Mouse (Mus musculus): ENCODE results near the gene Clba1. TPM values are rescaled to one million over a fixed set of nuclear protein-coding genes. Genes with fewer than 3 reads are reported as not detected.

Clba1 gene
- total RNA-seq, 1 experiment from 2014 or later, result 10.0 TPM

- no peak for DNase-seq
These were observed 13.7 kb upstream of the Clba1 start for GRCm38 (mm10) chr12:112794998-112795397.

GRCm38 (mm10) chr12:112795466-112796104 lies 13.2 kb upstream of the Clba1 start:
- DNase-seq, result no peak

- DNase-seq, result no peak
These were observed 11.9 kb upstream of the Clba1 start for GRCm38 (mm10) chr12:112796551-112797510.

DNA sequence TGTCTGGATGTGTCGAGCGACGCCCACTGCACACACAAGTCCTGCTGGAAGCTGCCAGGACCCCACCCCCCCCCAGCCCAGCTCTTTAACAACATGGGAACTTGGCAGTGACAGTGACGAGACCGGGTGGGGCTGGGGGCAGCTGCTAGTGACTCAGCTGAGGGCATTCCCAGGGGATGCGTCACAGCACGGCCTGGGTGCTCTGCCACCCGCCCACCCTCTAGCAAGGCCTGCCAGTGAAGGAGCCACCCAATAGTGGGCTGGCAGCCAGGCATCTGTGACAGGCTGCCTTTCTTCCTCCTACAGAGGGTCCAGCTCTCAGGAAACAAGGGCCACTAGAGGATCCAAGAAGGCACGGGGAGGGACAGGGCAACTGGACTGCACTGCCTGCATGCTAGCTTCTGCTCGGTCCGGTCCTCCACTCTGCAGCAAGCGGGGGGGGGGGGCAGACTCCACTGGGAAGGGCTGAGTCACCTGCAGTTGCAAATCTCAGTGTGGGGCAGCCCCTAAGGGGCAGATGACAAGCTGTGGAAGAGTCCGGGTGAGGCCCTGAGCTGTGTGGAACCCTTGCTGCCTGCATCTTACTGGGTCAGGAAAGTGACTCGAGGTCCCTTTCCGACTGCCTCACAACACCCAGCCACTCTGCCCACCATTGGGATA lies 10.9 kb upstream of the Clba1 start:
- peak; percentile 80 for DNase-seq

- no peak for DNase-seq
These were observed 10.4 kb upstream of the Clba1 start for GRCm38 (mm10) chr12:112798332-112798681.

GRCm38 (mm10) chr12:112798716-112799115 lies 10.0 kb upstream of the Clba1 start:
- DNase-seq, result no peak

DNA sequence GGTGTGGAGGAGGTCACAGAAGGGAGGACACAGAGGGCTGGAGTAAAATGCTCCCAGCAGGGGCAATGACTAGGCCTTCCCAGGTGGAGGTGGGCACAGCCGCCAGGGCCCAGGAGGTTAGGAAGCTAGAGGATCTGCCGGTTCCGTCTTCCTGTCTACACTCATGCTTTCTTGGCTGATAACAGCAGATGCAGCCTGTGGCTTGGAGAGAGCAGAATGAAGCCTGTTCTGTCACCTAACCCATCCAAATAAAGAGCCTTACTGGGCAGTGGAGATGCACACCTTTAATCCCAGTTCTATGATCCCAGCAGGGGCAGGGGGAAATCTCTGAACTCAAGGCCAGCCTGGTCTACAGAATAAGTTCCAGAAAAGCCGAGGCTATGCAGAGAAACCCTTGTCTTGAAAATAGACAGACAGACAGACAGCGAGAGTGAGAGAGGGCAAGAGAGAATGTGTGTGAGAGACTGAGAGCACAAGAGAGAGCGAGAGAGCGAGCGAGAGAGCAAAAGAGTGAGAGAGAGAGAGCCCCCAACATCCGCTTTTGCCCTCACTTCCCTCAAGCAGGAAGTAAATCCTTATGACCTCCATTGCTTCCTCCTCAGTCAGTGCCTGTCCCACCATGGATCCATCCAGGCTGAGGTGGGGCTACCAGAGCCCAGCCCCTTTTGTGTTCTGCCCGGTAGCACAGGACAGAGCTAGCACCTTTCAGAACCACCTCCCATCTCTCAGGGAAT lies 9.3 kb upstream of the Clba1 start:
- no peak for DNase-seq

DNA sequence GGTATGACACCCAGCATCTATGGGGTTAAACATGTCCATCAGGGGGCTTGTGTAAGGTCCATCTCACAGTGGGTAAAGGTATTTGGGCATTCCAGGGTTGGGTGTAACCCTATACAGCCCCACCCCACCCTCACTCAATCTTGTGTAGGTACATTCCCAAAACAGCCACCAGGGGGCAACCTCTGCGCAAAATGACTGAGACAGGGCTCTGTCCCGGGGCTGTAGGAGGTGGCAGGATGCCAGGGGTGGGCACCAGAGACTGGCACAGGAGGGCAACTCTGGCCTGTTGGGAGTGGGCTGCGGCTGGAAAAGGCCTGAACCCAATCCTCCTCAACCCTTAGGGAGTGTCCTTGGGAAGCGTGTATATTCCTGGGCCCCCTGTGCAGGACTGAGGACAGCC lies 8.3 kb upstream of the Clba1 start:
- DNase-seq, result peak; percentile 66

DNA sequence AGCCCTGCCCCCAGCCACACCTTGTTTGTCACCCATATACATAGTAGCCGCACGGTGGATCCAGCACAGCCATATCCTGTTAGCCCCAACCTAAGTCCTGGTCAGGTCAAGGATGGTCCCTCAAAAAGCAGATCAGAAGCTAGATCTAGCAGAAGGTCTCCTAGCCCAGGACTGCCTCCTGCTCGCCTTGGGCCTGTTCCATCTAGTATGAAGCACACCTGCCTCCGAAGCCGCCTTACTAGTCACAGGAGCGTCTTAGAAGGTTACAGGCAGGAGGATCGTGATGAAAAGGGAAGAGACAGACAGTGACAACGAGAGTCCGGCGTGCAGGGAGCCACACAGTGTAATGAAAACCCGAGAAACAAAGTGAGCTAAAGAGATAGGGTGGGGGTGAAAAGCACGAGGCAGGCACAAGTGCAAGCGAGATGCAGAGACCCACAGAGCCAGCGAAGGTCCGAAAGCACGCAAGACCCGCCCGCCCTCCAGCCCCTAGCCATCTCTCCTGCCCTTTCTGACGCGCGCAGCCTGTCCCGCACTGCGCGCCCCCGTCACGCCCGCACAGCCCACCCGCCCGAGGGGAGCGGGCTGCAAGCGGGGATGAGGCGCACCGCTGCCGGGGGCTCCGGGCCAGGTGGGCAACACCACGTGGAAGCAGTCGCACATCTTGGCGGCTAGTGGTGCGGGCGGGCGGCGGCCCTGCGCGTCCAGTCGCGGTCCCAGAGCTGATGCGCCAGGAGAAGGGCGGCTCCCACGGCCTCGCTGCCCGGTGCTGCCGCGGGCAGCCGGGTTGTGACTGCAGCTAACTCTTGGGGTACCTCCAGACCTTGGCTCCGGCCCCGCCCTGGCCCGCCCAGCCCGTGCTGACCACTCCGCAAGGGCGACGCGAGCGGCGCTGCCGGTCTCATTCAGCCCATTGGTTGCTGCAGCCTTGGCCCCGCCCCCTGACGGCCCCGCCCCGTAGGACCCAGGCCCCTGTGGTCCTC lies 6.6 kb upstream of the Clba1 start, which contains the start of gene Ahnak2:
Gene Ahnak2 (minus strand): TSS at position 794 of the 983 bp plus-strand sequence.
- DNase-seq, result peak; percentile 61

- DNase-seq, result peak; percentile 0
These were observed 5.8 kb upstream of the Clba1 start for GRCm38 (mm10) chr12:112802917-112803316.

GRCm38 (mm10) chr12:112804046-112804445 lies 4.7 kb upstream of the Clba1 start:
- peak; percentile 58 for DNase-seq

DNA sequence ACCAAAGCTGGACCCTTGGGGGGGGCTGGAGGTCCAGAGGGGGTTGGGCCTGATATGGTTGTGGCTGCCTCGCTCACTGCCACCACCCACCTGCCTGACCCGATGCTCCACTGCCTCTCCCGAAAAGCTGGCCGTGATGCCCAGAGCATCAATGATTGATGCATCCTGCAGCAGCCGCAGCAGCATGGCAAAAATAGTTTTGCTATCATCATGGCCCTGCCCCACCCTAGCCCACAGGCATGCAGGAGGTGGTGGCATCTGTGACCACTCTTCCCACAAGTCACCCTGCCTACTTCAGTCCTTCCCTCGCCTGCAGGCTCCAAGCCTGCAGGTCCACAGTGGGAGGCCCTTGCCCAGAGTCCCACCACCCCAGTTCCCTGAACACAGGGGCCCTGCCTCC lies 2.7 kb upstream of the Clba1 start:
- no peak for DNase-seq

GRCm38 (mm10) chr12:112807796-112808195 lies 941 bp upstream of the Clba1 start:
- DNase-seq, result no peak

- no peak for DNase-seq
These were observed 538 bp upstream of the Clba1 start for GRCm38 (mm10) chr12:112808212-112808586.

DNA sequence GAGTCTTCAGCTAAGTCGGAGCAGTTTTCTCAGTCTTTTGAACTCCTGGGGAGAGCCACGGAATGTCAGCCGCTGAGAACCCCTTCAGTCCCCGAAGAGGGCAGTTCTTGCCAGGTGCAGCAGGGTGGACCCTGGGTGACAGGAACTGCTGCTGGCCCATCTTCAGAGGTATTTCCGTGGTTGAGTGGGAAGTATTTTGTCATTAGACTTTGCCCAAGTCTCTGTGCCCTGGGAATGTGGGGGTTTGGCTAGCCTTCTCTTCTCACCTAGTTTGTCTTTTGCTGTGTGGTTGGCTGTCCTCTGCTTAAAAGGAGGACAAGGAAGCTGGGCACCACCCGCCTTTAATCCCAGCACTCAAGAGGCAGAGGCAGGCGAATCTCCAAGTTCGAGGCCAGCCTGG lies 904 bp downstream of the Clba1 start:
- no peak for DNase-seq

DNA sequence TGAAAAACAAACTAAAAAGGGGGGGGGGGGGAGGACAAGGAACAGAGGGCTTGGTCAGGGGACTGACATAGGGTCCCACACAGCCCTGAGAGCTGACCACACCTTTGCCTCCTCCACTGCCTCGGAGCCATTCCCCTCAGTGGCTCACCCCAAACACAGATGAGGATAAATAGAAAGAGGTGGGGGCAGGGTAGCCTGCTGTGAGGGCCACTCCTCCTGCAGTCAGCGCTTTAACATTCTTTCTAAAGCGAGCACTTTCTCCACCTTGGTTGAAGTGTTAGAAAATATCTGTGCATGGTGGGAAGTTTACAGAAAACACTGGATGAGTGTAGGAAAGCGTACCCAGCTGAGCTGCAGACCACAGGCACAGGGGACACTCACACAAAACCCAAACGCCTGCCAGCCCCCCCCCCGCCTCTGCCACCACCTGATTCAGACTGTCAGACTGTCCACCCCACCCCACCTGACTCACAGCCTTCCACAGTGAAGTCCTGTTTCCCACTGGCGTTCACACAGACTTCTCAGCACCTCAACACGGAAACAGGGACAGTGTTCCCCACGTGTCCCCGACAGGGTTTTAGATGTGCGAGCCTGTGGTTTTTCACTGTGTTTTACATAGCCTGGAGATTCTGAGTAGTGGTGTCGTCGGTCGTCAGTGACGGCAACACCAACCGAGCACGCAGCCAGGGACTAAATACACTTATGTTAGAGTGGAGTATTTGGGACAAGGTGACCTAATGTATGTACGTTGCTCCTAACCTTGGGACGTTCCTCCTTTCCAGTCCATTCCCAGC lies 1.6 kb downstream of the Clba1 start:
- DNase-seq, result no peak

GRCm38 (mm10) chr12:112813370-112813769 lies 4.6 kb downstream of the Clba1 start:
- DNase-seq, result no peak

- no peak for DNase-seq
These were observed 6.1 kb downstream of the Clba1 start for GRCm38 (mm10) chr12:112814682-112815470.

DNA sequence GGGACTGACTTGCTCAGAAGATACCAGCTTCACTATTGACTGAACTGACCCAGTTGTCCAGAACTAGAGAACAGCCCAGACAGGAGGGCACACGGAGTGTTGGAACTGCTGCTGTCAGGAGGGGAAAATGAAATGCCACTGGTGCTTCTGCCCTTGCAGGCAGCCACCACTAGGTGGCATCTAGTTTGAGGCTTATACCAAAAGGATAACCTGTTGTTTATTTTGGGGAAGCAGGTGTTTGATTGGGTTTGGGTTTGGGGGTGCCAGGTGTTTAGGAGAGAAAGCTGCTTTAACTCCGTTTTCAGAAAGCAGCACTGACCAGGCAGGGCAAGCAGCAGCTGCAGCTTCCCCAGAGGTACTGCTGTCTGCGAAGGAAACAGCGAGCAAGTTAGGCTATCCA lies 7.6 kb downstream of the Clba1 start:
- peak; percentile 60 for DNase-seq

Data from adrenal gland, postnatal 25 days (tissue).